Mouse (Mus musculus) kidney, adult 18-20 months (tissue): Measurements from ENCODE around the gene Nrap.
A peak's percentile ranks its signal among the peaks of the same experiment; 100 is the strongest.
"Not testable (repeated sequence)": the region's sequence is repeated elsewhere in the genome, so short reads cannot be mapped to it uniquely, and the experiment has no call there.

Source experiments
- DNase-seq: peaks from one replicate; pipeline ENCODE4 v3.0.0; 2021

The Nrap gene

DNA sequence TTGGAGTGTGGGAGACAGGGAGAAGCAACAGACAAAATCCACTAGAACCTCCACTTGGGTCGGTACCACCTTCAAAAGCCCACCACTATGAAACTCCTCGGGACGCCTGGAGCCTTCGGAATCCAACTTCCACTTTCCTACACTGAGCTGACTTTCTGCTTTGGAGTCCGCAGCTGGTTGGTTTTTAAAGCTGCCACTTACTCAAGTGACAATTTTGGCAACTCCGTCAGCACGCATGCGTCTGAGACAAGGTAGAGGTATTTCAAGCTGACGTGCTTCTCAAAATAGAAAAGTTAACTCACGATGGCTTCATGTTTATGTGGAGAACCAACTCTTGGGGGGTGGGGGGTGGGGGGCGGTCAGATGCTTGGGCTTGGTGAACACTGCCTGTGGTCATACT lies at the start of gene Nrap:
Nrap (minus strand) TSS at position 159 of the 400 bp plus-strand sequence.
- no peak for DNase-seq

- no peak for DNase-seq
These were observed 49.2 kb upstream of the Nrap start for GRCm38 (mm10) chr19:56439072-56439434.

DNA sequence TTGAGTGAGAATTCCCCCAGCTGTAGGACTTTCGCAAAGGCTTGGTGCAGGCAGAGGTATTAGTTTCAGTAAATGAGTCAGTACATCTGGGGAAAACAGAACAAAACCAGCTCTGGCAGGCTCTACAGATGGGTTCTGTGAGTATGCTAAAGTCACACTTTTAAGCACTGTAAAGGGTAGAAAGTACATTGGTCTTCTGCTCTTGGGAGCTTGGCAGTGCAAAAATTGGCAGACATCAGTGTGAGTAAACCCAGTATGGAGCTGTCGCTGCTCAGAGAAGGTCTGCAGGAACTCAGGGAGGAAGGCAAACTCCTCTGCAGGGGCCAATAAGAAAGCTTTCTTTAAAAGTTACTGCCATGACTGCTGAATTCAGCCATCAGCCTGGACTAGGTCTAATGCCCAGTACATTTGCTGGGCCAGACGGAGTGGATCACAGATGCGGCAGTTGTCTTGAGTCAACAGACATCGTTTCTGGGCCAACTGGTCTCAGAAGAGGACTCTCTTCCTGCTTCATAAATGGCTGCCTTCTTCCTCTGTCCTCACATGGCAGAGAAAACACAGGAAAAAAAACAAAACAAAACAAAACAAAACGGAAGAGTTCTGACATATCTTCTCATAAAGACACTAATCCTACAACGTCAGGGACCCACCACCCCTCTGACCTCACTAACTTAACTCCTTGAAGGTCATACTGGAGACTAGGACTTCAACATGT lies 48.7 kb upstream of the Nrap start:
- no peak for DNase-seq

DNA sequence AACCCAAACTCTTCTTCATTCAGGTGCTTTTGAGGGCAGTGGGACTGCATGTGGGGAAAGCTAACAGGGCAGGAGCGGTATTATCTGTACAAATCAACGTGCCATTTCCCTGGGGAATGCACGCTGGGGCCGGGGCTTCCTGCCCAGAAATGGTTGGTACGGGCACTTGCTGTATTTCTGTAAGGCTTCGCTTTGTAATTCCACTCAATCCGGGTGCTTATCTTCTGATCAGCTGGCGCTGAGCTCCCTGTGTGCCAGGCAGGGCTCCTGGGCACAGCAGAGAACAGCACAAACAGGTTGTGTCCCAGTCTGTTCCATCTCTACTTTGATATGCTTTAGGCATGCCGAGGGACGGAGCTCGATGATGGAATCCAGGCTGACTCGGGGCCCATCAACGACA lies 46.5 kb upstream of the Nrap start:
- DNase-seq: no peak

DNA sequence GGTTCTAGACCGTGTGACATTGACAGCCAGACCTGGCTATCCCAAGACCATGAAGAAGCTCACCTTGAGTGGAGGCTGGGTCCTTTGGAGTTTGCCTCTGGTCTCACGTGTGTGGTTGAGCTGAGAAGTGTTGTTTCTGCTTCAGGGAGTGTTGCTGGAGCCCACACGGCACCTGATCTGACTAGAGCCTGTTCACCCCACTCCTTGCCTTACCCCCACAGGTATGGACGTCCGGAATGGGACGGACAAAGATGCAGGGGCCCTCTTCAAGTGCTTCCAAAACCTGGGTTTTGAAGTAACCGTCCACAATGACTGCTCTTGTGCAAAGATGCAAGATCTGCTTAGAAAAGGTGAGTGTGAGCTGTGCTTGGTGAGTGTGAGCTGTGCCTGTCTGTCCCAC lies 43.7 kb upstream of the Nrap start:
- no peak for DNase-seq

- DNase-seq: no peak
These were observed 42.9 kb upstream of the Nrap start for GRCm38 (mm10) chr19:56432706-56433105.

DNA sequence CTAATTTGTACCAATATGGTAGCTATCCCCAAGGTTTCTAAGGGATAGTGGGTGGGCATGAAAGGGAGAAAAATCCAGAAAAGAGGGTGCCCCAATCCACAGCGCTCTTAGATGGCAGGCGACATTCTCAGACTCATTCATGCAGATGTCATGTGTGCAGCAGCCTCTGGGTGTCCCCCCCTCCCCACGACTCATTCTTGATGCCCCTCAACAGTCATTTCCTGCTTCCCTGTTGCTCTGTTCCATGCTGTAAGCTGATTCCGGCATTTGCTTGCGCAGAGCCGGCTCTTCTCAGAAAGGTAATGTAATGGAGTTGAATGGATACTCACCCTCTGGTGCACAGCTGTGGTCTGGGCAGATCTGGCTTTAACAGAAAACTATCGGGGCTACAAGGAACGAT lies 40.5 kb upstream of the Nrap start:
- DNase-seq: no peak

GRCm38 (mm10) chr19:56425492-56425891 lies 35.7 kb upstream of the Nrap start:
- DNase-seq: peak; percentile 50

DNA sequence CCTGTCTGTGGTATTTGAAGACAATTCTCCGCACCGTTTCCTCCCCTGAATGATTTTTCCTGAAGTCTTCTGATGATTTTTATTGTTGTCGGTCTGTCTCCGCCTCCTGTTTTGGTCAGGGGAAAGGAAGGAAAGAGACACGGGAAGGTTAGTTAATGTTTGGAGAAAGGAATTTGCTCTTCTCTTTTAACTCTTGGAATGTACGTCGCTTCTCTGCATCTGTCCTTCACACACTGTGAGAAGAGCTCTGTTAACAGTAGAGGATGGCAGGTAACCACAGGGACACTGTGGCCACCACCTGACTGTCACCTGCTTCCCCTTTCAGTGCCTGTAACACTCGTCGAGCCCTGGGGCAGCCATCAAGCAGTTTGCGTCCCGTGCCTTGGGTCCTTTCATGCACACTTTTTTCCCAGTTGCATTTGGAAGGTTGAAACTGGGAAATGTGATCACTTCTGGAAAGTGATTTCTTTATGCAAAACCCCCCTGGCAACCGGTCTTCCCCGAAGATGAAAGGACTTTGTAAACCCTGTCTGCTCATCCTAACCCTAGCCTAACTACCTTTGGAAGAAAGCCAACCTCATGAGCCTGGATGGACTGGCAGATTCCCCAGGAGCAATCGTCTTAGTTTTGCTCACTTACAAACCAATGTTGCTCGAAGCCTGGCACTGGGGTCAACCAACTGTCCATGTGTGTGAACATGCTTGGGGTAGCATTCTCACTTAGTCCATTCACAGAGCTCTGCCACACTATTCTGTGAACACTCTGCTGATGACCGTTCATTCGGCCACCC lies 35.0 kb upstream of the Nrap start:
- DNase-seq: peak; percentile 57

DNA sequence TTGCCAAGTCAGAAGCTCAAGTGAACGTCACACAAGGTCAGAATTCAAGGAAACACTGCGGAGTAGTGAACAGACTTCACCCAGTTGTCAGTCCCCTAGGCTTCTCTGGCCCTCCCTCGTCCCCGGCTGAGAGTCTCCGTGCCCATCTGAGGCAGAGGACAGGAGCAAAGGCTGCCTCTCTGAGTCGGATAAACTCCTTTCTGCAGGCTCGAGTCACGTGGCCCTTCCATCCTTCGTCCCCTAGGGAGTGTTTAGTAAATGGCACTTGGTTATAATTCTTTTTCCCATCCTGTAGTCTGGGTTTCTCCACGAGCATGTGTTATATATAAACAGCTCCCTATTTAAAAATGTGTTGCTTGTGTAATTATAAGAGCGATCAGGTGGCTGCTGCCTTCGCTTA lies 33.5 kb upstream of the Nrap start:
- DNase-seq: no peak

DNA sequence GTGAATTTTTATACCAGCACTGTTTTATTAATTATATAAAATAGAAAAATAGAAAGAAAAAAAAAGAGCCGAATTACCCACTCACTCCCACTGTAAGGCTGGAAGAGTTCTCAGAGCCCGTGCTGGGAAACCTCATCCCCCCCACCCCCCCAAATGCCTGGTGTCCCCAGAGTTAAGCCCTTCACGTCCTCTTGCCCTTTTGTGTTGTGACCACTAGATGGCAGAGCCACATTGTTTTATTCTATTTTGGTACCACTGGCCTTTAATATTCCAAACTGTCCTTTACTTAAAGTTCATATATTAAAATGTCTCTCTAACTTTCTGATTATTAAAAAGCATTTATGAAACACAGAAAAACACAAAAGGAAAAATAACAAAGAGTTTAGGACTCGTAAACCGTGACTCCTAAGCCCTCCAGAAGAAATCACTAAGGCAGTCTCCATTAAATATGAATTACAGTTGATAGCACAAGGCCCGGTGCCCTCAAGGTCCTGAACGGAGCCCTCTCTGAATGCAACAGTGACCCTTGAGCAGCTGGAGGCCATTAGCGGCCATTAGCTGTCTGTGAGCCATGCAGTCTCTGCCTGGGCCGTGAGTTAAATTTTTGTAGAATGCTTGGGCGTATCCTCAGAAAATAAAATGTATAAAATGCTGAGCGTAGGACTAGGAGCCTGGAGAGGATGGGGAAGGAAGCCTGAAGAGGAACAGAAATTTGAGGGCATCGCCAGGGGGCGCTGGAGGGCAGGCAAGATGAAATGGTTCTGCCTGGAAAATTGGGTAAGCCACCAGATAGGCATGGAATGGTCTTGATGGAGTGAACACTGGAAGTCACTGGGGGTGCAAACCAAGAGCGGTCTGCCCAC lies 32.9 kb upstream of the Nrap start:
- DNase-seq: peak; percentile 94

- no peak for DNase-seq
These were observed 30.5 kb upstream of the Nrap start for GRCm38 (mm10) chr19:56420345-56420744.

- no peak for DNase-seq
These were observed 29.6 kb upstream of the Nrap start for GRCm38 (mm10) chr19:56419452-56419851.

GRCm38 (mm10) chr19:56418404-56418803 lies 28.6 kb upstream of the Nrap start:
- DNase-seq: no peak

DNA sequence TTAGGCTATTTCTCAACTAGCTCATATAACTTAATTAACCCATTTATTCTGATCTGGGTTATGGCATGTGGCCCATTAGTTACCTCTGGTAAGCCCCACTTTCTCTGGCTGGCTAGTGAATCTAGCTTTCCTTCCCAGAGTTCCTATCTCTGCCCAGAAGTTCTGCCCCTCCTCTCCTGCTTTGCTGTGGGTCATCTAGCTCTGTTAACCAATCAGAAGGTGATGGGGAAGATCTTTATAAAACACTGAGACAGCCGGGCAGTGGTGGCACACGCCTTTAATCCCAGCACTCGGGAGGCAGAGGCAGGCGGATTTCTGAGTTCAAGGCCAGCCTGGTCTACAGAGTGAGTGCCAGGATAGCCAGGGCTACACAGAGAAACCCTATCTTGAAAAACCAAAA lies 20.0 kb upstream of the Nrap start:
- DNase-seq: not testable (repeated sequence)

- no peak for DNase-seq
These were observed 16.7 kb upstream of the Nrap start for GRCm38 (mm10) chr19:56406581-56406980.

DNA sequence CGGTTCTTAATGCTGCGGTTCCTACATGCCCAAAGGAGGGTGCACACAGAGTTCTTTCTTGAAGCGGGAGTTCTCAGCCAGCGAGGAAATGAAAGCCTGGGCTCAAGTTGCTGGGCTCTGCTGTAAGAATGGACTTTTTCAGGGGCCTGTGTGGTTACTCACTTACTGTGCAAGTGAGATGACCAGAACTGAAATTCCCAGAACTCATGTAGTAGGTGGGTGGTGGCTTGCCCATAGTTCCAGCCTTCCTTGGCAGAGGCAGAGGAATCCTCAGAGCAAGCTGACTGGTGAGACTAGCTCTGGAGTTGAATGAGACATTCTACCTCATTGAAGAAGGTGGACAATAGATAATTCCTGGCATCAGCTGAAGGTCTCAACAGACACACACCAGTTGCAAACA lies 16.0 kb upstream of the Nrap start:
- DNase-seq: no peak

- no peak for DNase-seq
These were observed 12.0 kb upstream of the Nrap start for GRCm38 (mm10) chr19:56401864-56402263.

DNA sequence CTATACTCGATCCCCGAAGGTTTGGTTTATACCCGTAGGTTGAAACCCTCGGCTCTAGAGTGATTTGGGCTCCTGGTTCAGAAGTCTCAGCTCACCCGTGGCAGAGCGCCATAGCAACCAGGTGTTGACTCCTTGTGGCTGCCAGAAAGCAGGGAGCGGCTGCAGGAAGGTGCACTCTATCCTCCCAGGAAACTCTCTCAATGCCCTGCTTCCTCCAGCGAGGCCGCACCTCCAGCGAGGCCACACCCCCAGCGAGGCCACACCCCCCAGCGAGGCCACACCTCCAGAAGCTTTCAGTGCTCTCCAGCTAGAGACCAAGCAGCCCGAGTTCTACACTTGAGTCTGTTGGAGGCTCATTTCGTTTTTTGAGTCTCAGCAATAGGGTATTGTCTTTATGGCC lies 10.4 kb upstream of the Nrap start:
- DNase-seq: peak; percentile 86

GRCm38 (mm10) chr19:56398528-56398795 lies 8.6 kb upstream of the Nrap start:
- no peak for DNase-seq

DNA sequence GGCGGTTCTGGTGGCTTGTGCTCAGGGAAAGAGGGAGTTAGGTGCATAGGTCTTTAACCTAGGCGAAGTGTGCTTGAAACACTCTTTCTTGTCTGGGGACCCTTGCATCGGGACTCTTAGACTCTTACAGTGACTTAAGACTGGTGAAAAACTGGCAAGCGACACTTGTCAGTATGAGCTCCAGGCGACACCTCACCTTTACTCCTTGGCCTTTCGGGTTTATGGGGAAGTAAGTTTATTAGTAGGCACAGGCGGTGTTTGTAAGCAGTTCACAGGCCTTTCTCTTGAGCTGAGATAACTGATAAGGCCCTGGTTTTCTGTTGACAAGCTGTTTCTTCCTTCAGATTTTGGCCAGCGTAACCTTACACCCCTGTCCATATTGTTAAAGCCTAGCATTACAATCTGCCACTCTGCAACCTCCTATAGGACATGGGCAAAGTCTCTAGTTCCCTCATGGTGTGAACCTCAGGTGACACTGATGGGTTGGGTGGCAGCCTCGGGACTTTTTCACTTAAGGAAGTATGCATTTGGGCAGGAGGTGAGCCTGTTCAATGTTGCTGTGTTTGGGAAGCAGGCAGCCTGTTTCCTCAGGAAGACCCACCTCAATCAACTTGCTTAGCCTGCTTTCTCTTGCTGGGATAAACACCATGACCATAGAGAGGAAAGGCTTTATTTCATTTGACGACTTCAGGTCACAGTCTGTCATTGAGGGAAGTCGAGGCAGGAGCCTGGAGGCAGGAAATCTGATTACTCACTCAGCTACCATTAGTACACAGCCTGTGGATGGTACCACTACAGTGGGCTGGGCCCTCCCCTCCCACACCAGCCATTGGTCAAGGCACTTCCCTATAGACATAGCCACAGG lies 8.1 kb upstream of the Nrap start:
- no peak for DNase-seq

DNA sequence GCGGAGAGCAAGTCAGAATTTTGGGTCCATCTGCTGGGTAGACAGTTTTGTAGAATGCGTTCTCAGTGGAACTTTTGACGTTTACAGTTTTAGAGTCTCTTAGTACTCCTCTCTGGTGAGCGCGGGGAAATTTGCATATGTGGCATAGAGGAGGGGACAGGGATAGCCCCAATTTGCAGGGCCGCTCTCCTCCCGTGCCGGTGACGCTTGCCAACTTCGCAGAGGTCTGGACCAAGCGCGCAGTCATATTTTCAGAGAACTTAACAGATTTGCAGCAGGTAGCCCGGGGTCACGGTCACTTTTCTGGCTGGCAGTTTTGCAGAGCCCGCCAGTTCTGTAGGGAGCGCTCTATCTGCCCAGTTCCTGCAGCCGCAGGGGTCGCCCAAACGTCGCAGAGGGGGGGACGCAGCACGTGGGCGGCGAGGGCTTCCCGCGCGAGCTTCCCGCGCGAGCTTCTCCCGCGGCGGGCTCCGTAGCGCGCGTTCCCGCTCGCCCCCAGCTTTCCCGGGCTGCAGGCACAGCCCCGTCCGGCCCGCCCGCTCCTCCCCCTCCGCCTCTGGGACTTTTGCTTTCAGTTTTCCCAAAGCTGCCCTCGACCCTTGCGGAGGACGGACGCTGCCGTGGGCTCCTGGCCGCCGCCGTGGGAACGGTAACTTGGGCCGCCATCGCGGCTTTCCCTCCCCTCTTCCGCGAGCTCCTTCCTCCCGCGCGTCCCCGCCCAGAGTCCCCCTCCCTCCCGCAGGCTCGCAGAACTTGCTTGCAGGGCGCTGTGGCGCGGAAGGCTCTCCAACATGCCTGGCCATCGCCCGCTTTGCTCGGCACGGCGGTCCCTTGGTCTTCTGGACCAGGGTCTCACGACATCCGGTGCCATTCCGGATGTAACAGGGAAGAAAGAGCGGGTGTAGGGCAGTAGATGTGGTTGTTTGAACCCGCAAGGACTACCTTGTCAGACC lies 7.1 kb upstream of the Nrap start, which contains the start of gene Casp7:
Casp7 (plus strand) TSS at position 461 of the 953 bp plus-strand sequence.
- DNase-seq: peak; percentile 73
